Mouse (Mus musculus) liver, postnatal 0 days (tissue): ENCODE measurements at regions not wholly inside any gene's neighbourhood (a gene's known extent, or its start where the extent isn't known, plus 50 kb on each side); places are given as distances from the start of the nearest gene placed in this dataset.

Experiments used
- ATAC-seq: fragments of 200-750 bp; cut with Nextera tagmentation; 2 replicates; pipeline ENCODE4 v1.8.0; 2017; ENCODE audit warnings: mild to moderate bottlenecking, moderate library complexity
- DNase-seq: peaks from one replicate; pipeline ENCODE4 v3.0.0-alpha.2; 2016
- H3K27ac ChIP-seq: fragments of 300-500 bp; sonication (generic); 2 replicates; pipeline ENCODE4 v1.5.1; 2014; ENCODE audit warnings: antibody characterized with exemption, moderate library complexity, mild to moderate bottlenecking, low read depth
- H3K27me3 ChIP-seq: fragments of 300-500 bp; sonication (generic); 2 replicates; pipeline ENCODE4 v1.6.1; 2014; ENCODE audit warnings: low read length, control low read depth, mixed read lengths; ENCODE audit not compliant: insufficient read depth
- H3K36me3 ChIP-seq: fragments of 300-500 bp; sonication (generic); replicated peaks from 2 replicates; pipeline ENCODE4 v1.6.1; 2014; ENCODE audit warnings: mild to moderate bottlenecking, control low read depth, low read length, moderate library complexity, mixed read lengths; ENCODE audit not compliant: insufficient read depth
- H3K4me1 ChIP-seq: fragments of 300-500 bp; sonication (generic); 2 replicates; pipeline ENCODE4 v1.6.1; 2014; ENCODE audit warnings: antibody characterized with exemption, mild to moderate bottlenecking, control low read depth; ENCODE audit not compliant: insufficient read depth
- H3K4me2 ChIP-seq: fragments of 300-500 bp; sonication (generic); 2 replicates; pipeline ENCODE4 v1.6.1; 2014; ENCODE audit warnings: low read depth, mild to moderate bottlenecking, low read length, moderate library complexity, mixed read lengths
- H3K4me3 ChIP-seq: fragments of 300-500 bp; sonication (generic); 2 replicates; pipeline ENCODE4 v1.5.1; 2014; ENCODE audit warnings: low read depth, low read length
- H3K9ac ChIP-seq: fragments of 300-500 bp; sonication (generic); replicated peaks from 2 replicates; pipeline ENCODE4 v1.6.1; 2014; ENCODE audit warnings: mild to moderate bottlenecking, moderate library complexity
- H3K9me3 ChIP-seq: fragments of 300-500 bp; sonication (generic); 2 replicates; pipeline ENCODE4 v1.6.1; 2016; ENCODE audit warnings: mild to moderate bottlenecking, control low read depth, low read length, mixed read lengths
- CTCF ChIP-seq: sonication (generic); IDR thresholded peaks from 2 replicates; pipeline ENCODE4 v1.5.1; 2016; ENCODE audit warnings: antibody characterized with exemption, low read depth
- EP300 ChIP-seq: IDR thresholded peaks from 2 replicates; pipeline ENCODE4 v1.6.1; 2016; ENCODE audit warnings: antibody characterized with exemption, low read depth, mild to moderate bottlenecking
- WGBS: fragments of 180-500 bp; shearing (Covaris S2); extraction: QIAGEN DNeasy Blood & Tissue Kit; methylation state at CpG from one replicate; pipeline ENCODE4 v1.1.7; 2014; ENCODE audit not compliant: insufficient replicate concordance; 5-methylcytosine and 5-hydroxymethylcytosine counted together

- H3K36me3 ChIP-seq, result no peaks in the 10 kb centered on the region
- no peaks in the 10 kb centered on the region for H3K27me3 ChIP-seq
- TF ChIP-seq EP300 (no peak), CTCF (no peak)
- H3K4me2 ChIP-seq, result no peak overlapping the region
- H3K9me3 ChIP-seq, result no peaks in the 10 kb centered on the region
- 65% methylated on average over 9 of the region's 9 CpGs for WGBS
- H3K9ac ChIP-seq, result no peak overlapping the region
- no peak overlapping the region for H3K27ac ChIP-seq
- H3K4me3 ChIP-seq, result no peak overlapping the region
- no peaks in the 10 kb centered on the region for H3K4me1 ChIP-seq
- no peak for ATAC-seq
- DNase-seq, result no peak
These were observed 211.3 kb downstream of the Stk31 start for GRCm38 (mm10) chr6:49606626-49607158.

GRCm38 (mm10) chr6:49624080-49624479 lies 198.4 kb upstream of the Npy start:
- WGBS, result 72% methylated on average over 2 of the region's 2 CpGs
- H3K9me3 ChIP-seq, result no peaks in the 10 kb centered on the region

GRCm38 (mm10) chr6:49624564-49624963 lies 197.9 kb upstream of the Npy start:
- Histone ChIP-seq H3K27me3 (no peaks in the 10 kb centered on the region), H3K4me3 (no peak overlapping the region), H3K4me1 (no peaks in the 10 kb centered on the region), H3K4me2 (no peak overlapping the region), H3K9ac (no peak overlapping the region), H3K9me3 (no peaks in the 10 kb centered on the region), H3K36me3 (no peaks in the 10 kb centered on the region), H3K27ac (no peak overlapping the region)
- DNase-seq (no peak), ATAC-seq (no peak)
- 73% methylated on average over 5 of the region's 5 CpGs for WGBS
- TF ChIP-seq EP300 (no peak), CTCF (no peak)

More at GRCm38 (mm10) chr6:49624080-49624479, 198.4 kb upstream of the Npy start:
- H3K4me1 ChIP-seq, result no peaks in the 10 kb centered on the region
- no peaks in the 10 kb centered on the region for H3K27me3 ChIP-seq
- H3K27ac ChIP-seq, result no peak overlapping the region
- no peaks in the 10 kb centered on the region for H3K36me3 ChIP-seq
- H3K9ac ChIP-seq, result no peak overlapping the region
- H3K4me2 ChIP-seq, result no peak overlapping the region
- no peak for DNase-seq
- H3K4me3 ChIP-seq, result no peak overlapping the region
- no peak for TF ChIP-seq EP300
- TF ChIP-seq CTCF, result no peak
- no peak for ATAC-seq

- TF ChIP-seq EP300 (no peak), CTCF (no peak)
- no peaks in the 10 kb centered on the region for H3K4me1 ChIP-seq
- no peak overlapping the region for H3K9ac ChIP-seq
- no peak for DNase-seq
- ATAC-seq, result no peak
- no peak overlapping the region for H3K27ac ChIP-seq
- no peaks in the 10 kb centered on the region for H3K36me3 ChIP-seq
- 58% methylated on average over 5 of the region's 5 CpGs for WGBS
- no peak overlapping the region for H3K4me2 ChIP-seq
- no peaks in the 10 kb centered on the region for H3K27me3 ChIP-seq
- H3K4me3 ChIP-seq, result no peak overlapping the region
- no peaks in the 10 kb centered on the region for H3K9me3 ChIP-seq
These were observed 188.9 kb upstream of the Npy start for GRCm38 (mm10) chr6:49633470-49634095.

GRCm38 (mm10) chr6:49637654-49638053 lies 184.9 kb upstream of the Npy start:
- ATAC-seq (no peak), DNase-seq (no peak)
- Histone ChIP-seq H3K4me2 (no peak overlapping the region), H3K9ac (no peak overlapping the region), H3K27me3 (no peaks in the 10 kb centered on the region), H3K9me3 (no peaks in the 10 kb centered on the region), H3K4me3 (no peak overlapping the region), H3K36me3 (no peaks in the 10 kb centered on the region), H3K4me1 (no peaks in the 10 kb centered on the region), H3K27ac (no peak overlapping the region)
- WGBS, result 57% methylated on average over 2 of the region's 2 CpGs
- TF ChIP-seq CTCF (no peak), EP300 (no peak)

- H3K4me3 ChIP-seq, result no peak overlapping the region
- H3K4me1 ChIP-seq, result no peaks in the 10 kb centered on the region
- H3K27me3 ChIP-seq, result no peaks in the 10 kb centered on the region
- no peak overlapping the region for H3K4me2 ChIP-seq
- H3K27ac ChIP-seq, result no peak overlapping the region
- TF ChIP-seq EP300 (no peak), CTCF (no peak)
- 61% methylated on average over 5 of the region's 5 CpGs for WGBS
- no peaks in the 10 kb centered on the region for H3K36me3 ChIP-seq
- ATAC-seq (no peak), DNase-seq (no peak)
- H3K9ac ChIP-seq, result no peak overlapping the region
- no peaks in the 10 kb centered on the region for H3K9me3 ChIP-seq
These were observed 181.3 kb upstream of the Npy start for GRCm38 (mm10) chr6:49641256-49641655.
